Mouse (Mus musculus) kidney, embryonic 15.5 days (tissue): ENCODE data around the gene Tap2. TPM values are rescaled to one million over a fixed set of nuclear protein-coding genes. Genes with fewer than 3 reads are reported as not detected.

ENCODE experiments used
- ATAC-seq: fragments of 200-750 bp; cut with Nextera tagmentation; replicated peaks from 2 replicates; pipeline ENCODE4 v1.8.0; 2017; ENCODE audit warnings: moderate TSS enrichment; ENCODE audit not compliant: low FRiP score
- H3K27ac ChIP-seq: fragments of 300-500 bp; sonication (generic); 2 replicates; pipeline ENCODE4 v1.5.1; 2015; ENCODE audit warnings: mild to moderate bottlenecking, inconsistent platforms
- H3K27me3 ChIP-seq: fragments of 300-500 bp; sonication (generic); 2 replicates; pipeline ENCODE4 v1.6.1; 2015; ENCODE audit warnings: inconsistent platforms
- H3K36me3 ChIP-seq: fragments of 300-500 bp; sonication (generic); 2 replicates; pipeline ENCODE4 v1.6.1; 2015; ENCODE audit warnings: inconsistent platforms
- H3K4me1 ChIP-seq: fragments of 300-500 bp; sonication (generic); 2 replicates; pipeline ENCODE4 v1.6.1; 2015; ENCODE audit warnings: inconsistent platforms
- H3K4me2 ChIP-seq: fragments of 300-500 bp; sonication (generic); 2 replicates; pipeline ENCODE4 v1.6.1; 2015; ENCODE audit warnings: moderate library complexity, mild to moderate bottlenecking, inconsistent platforms
- H3K4me3 ChIP-seq: fragments of 300-500 bp; sonication (generic); replicated peaks from 2 replicates; pipeline ENCODE4 v1.5.1; 2015; ENCODE audit warnings: mild to moderate bottlenecking, inconsistent platforms
- H3K9ac ChIP-seq: fragments of 300-500 bp; sonication (generic); 2 replicates; pipeline ENCODE4 v1.6.1; 2015; ENCODE audit warnings: mild to moderate bottlenecking, inconsistent platforms
- H3K9me3 ChIP-seq: fragments of 300-500 bp; sonication (generic); replicated peaks from 2 replicates; pipeline ENCODE4 v1.6.1; 2016; ENCODE audit warnings: inconsistent platforms
- WGBS: fragments of 180-500 bp; shearing (Covaris S2); methylation state at CpG from one replicate; pipeline ENCODE4 v1.1.7; 2015; ENCODE audit warnings: mixed read lengths; 5-methylcytosine and 5-hydroxymethylcytosine counted together
- polyA plus RNA-seq: library from polyadenylated mRNA; unstranded; fragments of >200 nt; fragmentation: Nextera tagmentation; extraction: Ambion mirVana; gene quantifications from 2 replicates; pipeline ENCODE4 v1.2.1, GENCODE M21; 2015

Gene Tap2
- polyA plus RNA-seq, 1 experiment from 2014 or later, result 3.5 TPM

DNA sequence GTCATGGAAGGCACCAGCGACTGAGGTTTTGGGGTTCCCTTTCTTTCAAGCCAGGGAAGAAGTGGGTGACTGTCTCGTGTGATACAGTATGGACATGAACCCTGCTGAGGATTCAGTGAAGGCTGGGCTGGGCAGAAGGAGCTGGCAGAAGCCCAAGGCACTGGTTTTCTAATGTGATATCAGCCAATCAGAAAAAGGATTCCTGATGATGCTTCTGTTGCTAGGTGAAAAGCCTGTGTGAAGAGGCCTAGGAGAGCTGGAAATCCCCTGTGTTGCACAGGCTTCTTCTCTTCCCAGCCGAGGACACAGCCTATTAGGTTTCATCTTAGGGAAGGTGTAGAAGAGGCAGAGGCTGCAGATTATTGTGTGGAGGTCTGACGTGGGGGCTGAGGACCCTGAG lies 58.2 kb downstream of the Tap2 start:
- no peaks in the 10 kb centered on the region for H3K9me3 ChIP-seq
- H3K27ac ChIP-seq, result no peak overlapping the region
- peak; percentile 24; the same call in 1 of the 2 replicates for ATAC-seq
- H3K9ac ChIP-seq, result no peak overlapping the region
- 22% methylated on average over 4 of the region's 4 CpGs for WGBS
- peaks cover 28% of the 10 kb centered on the region for H3K4me1 ChIP-seq
- no peak overlapping the region for H3K4me3 ChIP-seq
- no peaks in the 10 kb centered on the region for H3K36me3 ChIP-seq
- H3K27me3 ChIP-seq, result peaks cover 43% of the 10 kb centered on the region
- no peak overlapping the region for H3K4me2 ChIP-seq

DNA sequence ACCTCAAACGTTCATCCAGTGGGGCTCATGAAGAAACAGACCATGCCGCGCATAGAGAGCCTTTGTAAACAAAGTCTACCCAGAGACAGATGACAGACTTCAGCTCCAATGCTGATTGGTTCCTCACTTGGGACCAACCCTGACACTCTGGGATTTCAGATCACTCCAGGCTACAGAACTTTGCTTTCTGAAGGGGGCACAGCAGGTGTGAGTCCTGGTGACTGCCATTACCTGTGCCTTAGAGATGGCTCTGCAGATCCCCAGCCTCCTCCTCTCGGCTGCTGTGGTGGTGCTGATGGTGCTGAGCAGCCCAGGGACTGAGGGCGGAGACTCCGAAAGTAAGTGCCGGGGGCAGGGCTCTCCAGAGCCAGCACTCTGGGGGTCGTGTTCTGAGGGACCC lies 59.7 kb downstream of the Tap2 start:
- H3K27me3 ChIP-seq, result peaks cover 52% of the 10 kb centered on the region
- no peak overlapping the region for H3K27ac ChIP-seq

DNA sequence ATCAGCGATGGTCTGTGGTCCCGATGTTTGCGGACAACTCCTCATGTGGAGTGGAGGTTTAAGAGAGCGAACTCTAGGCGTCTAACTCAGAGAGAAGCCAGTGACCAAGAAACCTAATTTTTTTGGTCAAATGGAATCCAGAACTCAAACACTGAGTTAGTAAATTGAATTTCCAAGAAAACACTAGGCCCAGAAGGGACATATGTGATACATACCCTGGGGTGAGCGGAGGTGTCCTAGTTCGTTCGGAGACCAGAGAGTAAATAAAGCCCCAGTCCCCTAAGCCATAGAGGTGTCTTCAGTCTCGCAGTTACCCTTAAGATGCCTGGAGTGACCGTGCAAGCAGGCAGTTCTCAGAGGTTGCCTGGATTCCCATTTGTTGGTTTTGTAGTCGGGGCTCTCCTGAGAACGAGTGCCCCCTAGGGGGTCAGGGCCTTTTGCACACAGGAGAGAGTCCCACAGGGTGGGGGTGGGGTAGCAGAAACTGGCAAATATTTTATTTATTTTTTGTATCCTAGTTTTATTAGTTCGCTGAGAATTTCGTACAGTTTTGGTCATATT lies 60.6 kb downstream of the Tap2 start:
- H3K36me3 ChIP-seq, result no peaks in the 10 kb centered on the region
- H3K9me3 ChIP-seq, result no peaks in the 10 kb centered on the region
- peaks cover 48% of the 10 kb centered on the region for H3K27me3 ChIP-seq
- H3K4me2 ChIP-seq, result peak overlapping the region; percentile 83
- H3K4me1 ChIP-seq, result peaks cover 28% of the 10 kb centered on the region
- ATAC-seq, result no peak
- H3K4me3 ChIP-seq, result peak overlapping the region; percentile 51
- no peak overlapping the region for H3K27ac ChIP-seq
- no peak overlapping the region for H3K9ac ChIP-seq
- WGBS, result 5% methylated on average over 14 of the region's 14 CpGs

More for the DNA sequence above, 59.7 kb downstream of the Tap2 start:
- H3K9ac ChIP-seq, result peak overlapping the region; percentile 31; the same call in 1 of the 2 replicates
- peak overlapping the region; percentile 83 for H3K4me2 ChIP-seq
- H3K36me3 ChIP-seq, result no peaks in the 10 kb centered on the region
- peak overlapping the region; percentile 51 for H3K4me3 ChIP-seq
- peak; percentile 84 for ATAC-seq
- WGBS, result 0% methylated on average over 8 of the region's 8 CpGs
- H3K4me1 ChIP-seq, result peaks cover 28% of the 10 kb centered on the region
- no peaks in the 10 kb centered on the region for H3K9me3 ChIP-seq

DNA sequence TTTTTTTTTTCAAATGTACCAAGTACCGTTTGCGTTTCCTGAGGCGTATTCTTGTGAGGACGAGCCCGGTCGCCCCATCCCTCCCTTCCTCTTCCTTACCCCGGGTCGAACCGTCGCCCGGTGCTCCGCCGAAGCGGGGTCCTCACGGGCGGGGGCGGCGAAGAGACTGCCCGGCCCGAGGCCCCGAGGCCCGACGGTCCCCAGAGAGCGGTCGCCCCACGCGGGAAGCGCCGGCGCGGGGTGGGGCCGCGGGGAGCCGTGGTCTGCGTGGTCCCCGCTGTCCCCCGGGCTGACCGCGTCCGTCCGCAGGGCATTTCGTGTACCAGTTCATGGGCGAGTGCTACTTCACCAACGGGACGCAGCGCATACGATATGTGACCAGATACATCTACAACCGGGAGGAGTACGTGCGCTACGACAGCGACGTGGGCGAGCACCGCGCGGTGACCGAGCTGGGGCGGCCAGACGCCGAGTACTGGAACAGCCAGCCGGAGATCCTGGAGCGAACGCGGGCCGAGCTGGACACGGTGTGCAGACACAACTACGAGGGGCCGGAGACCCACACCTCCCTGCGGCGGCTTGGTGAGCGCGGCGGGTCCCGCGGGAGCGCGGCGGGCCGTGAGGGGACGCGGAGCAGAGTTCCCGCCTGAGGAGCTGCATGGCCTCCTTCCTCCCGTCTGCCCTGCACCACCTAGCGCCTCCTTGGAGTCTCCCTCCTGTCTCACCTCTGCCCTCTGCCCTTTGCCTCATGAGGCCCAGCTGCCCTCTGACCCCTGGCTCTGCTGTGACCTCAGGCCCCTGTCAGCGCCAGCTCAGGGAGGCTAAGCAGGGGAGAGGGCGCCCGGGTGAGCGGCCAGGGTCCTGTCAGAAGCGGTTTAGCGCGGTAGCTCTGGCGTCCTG lies 61.4 kb downstream of the Tap2 start:
- peak; percentile 38 for ATAC-seq
- H3K27me3 ChIP-seq, result peaks cover 42% of the 10 kb centered on the region
- peak overlapping the region; percentile 41 for H3K9ac ChIP-seq
- peak overlapping the region; percentile 51 for H3K4me3 ChIP-seq
- H3K27ac ChIP-seq, result no peak overlapping the region
- no peaks in the 10 kb centered on the region for H3K9me3 ChIP-seq
- under 1% methylated on average over 92 of the region's 93 CpGs for WGBS
- no peaks in the 10 kb centered on the region for H3K36me3 ChIP-seq
- H3K4me1 ChIP-seq, result peaks cover 28% of the 10 kb centered on the region
- peak overlapping the region; percentile 83 for H3K4me2 ChIP-seq

Other genes starting within 250 kb of the Tap2 start
- 48.0 and 53.5 TPM in 2 replicates for gene Vps52, start 247.7 kb upstream of the Tap2 start, polyA plus RNA-seq
- gene Rps18, start 247.5 kb upstream of the Tap2 start, polyA plus RNA-seq, result 1,731 and 1,904 TPM in 2 replicates
- 24.6 and 27.2 TPM in 2 replicates for gene H2-K1, start 203.2 kb upstream of the Tap2 start, polyA plus RNA-seq
- 20.3 and 21.7 TPM in 2 replicates for gene Ring1, start 178.8 kb upstream of the Tap2 start, polyA plus RNA-seq
- gene H2-Ke6, start 175.5 kb upstream of the Tap2 start, polyA plus RNA-seq, result 51.7 and 52.5 TPM in 2 replicates
- 197 and 211 TPM in 2 replicates for gene Slc39a7, start 171.8 kb upstream of the Tap2 start, polyA plus RNA-seq
- 50.5 and 53.0 TPM in 2 replicates for gene Rxrb, start 171.7 kb upstream of the Tap2 start, polyA plus RNA-seq
- gene Col11a2, start 164.1 kb upstream of the Tap2 start, polyA plus RNA-seq, result 2.2 and 6.6 TPM in 2 replicates
- 0.39 and 0.64 TPM in 2 replicates for gene H2-Oa, start 111.2 kb upstream of the Tap2 start, polyA plus RNA-seq
- 14.8 and 15.9 TPM in 2 replicates for gene H2-DMa, start 84.0 kb upstream of the Tap2 start, polyA plus RNA-seq
- 135 and 140 TPM in 2 replicates for gene Brd2, start 80.9 kb upstream of the Tap2 start, polyA plus RNA-seq
- 22.6 and 25.3 TPM in 2 replicates for gene H2-DMb2, start 60.2 kb upstream of the Tap2 start, polyA plus RNA-seq
- gene H2-DMb1, start 50.5 kb upstream of the Tap2 start, polyA plus RNA-seq, result 4.9 and 6.0 TPM in 2 replicates
- gene Tap1, start 16.0 kb upstream of the Tap2 start, polyA plus RNA-seq, result 3.5 and 3.8 TPM in 2 replicates
- gene Psmb9, start 15.8 kb upstream of the Tap2 start, polyA plus RNA-seq, result 3.0 and 3.2 TPM in 2 replicates
- gene Psmb8, start 5.8 kb upstream of the Tap2 start, polyA plus RNA-seq, result 6.0 and 7.1 TPM in 2 replicates
- gene H2-Ob, start 35.4 kb downstream of the Tap2 start, polyA plus RNA-seq, result 0.13 TPM in 1 of 2 replicates, not detected in the other
- 23.3 and 27.5 TPM in 2 replicates for gene H2-Ab1, start 54.2 kb downstream of the Tap2 start, polyA plus RNA-seq
- gene H2-Aa, start 84.3 kb downstream of the Tap2 start, polyA plus RNA-seq, result 2.1 and 2.3 TPM in 2 replicates
- 6.2 and 6.9 TPM in 2 replicates for gene H2-Eb1, start 102.3 kb downstream of the Tap2 start, polyA plus RNA-seq
- not detected in 2 replicates for gene H2-Eb2, start 122.1 kb downstream of the Tap2 start, polyA plus RNA-seq
- gene Btnl2, start 151.3 kb downstream of the Tap2 start, polyA plus RNA-seq, result 0.08 and 0.16 TPM in 2 replicates
- not detected in 2 replicates for gene Btnl1, start 173.6 kb downstream of the Tap2 start, polyA plus RNA-seq
- gene BC051142, start 195.3 kb downstream of the Tap2 start, polyA plus RNA-seq, result 0.32 and 0.77 TPM in 2 replicates